Mouse (Mus musculus) T-helper 1 cell (primary cell): ENCODE data around the gene Bend3.
"Not testable (repeated sequence)": the region's sequence is repeated elsewhere in the genome, so short reads cannot be mapped to it uniquely, and the experiment has no call there.

Experiments used
- in situ Hi-C: fragments of 300-600 bp; cut with MboI, MseI; formaldehyde crosslinking; loops from one replicate; pipeline ENCODE4 v1.15.1; 2025; ENCODE audit warnings: high pct_unique_total_duplicates

Gene Bend3

GRCm38 (mm10) chr10:43480227-43480849 is 1.7 kb downstream of the Bend3 start:
- in situ Hi-C loops: no loop called here

GRCm38 (mm10) chr10:43481179-43481578 is 2.5 kb downstream of the Bend3 start:
- in situ Hi-C loops: no loop called here

- in situ Hi-C loops: no loop called here
Measured at GRCm38 (mm10) chr10:43482021-43482420, 3.4 kb downstream of the Bend3 start.

GRCm38 (mm10) chr10:43483426-43483995 is 4.9 kb downstream of the Bend3 start:
- in situ Hi-C loops: no loop called here

GRCm38 (mm10) chr10:43485751-43486268 is 7.2 kb downstream of the Bend3 start:
- in situ Hi-C loops: no loop called here

- in situ Hi-C loops: no loop called here
Measured at GRCm38 (mm10) chr10:43487441-43488010, 8.9 kb downstream of the Bend3 start.

GRCm38 (mm10) chr10:43488258-43488657 is 9.6 kb downstream of the Bend3 start:
- in situ Hi-C loops: no loop called here

GRCm38 (mm10) chr10:43489139-43489538 is 10.5 kb downstream of the Bend3 start:
- in situ Hi-C loops: no loop called here

GRCm38 (mm10) chr10:43489550-43489949 is 10.9 kb downstream of the Bend3 start:
- in situ Hi-C loops: no loop called here

- in situ Hi-C loops: no loop called here
Measured at GRCm38 (mm10) chr10:43490034-43490433, 11.4 kb downstream of the Bend3 start.

GRCm38 (mm10) chr10:43490846-43491245 is 12.2 kb downstream of the Bend3 start:
- in situ Hi-C loops: no loop called here

GRCm38 (mm10) chr10:43502599-43502998 is 24.0 kb downstream of the Bend3 start:
- in situ Hi-C loops: no loop called here

- in situ Hi-C loops: no loop called here
Measured at GRCm38 (mm10) chr10:43504291-43504690, 25.7 kb downstream of the Bend3 start.

GRCm38 (mm10) chr10:43507051-43507450 is 28.4 kb downstream of the Bend3 start:
- in situ Hi-C loops: no loop called here

GRCm38 (mm10) chr10:43509228-43509627 is 30.6 kb downstream of the Bend3 start:
- in situ Hi-C loops: no loop called here

GRCm38 (mm10) chr10:43512976-43513375 is 34.3 kb downstream of the Bend3 start:
- in situ Hi-C loops: no loop called here

GRCm38 (mm10) chr10:43516992-43517660 is 38.5 kb downstream of the Bend3 start:
- in situ Hi-C loops: no loop called here

- in situ Hi-C loops: no loop called here
Measured at GRCm38 (mm10) chr10:43517836-43518235, 39.2 kb downstream of the Bend3 start.

- in situ Hi-C loops: no loop called here
Measured at GRCm38 (mm10) chr10:43518368-43518767, 39.7 kb downstream of the Bend3 start.

- in situ Hi-C loops: no loop called here
Measured at GRCm38 (mm10) chr10:43519977-43520376, 41.3 kb downstream of the Bend3 start.

- in situ Hi-C loops: not testable (repeated sequence)
Measured at GRCm38 (mm10) chr10:43523931-43524330, 45.3 kb downstream of the Bend3 start, which contains the start of gene Gm9803. Gm9803 (plus strand) TSS chr10:43524084.
